Mouse (Mus musculus): ENCODE results near the gene Adra1d. TPM values are rescaled to one million over a fixed set of nuclear protein-coding genes. Genes with fewer than 3 reads are reported as not detected.

Gene Adra1d
- polyA plus RNA-seq, 1 experiment from 2014 or later, result not detected

DNA sequence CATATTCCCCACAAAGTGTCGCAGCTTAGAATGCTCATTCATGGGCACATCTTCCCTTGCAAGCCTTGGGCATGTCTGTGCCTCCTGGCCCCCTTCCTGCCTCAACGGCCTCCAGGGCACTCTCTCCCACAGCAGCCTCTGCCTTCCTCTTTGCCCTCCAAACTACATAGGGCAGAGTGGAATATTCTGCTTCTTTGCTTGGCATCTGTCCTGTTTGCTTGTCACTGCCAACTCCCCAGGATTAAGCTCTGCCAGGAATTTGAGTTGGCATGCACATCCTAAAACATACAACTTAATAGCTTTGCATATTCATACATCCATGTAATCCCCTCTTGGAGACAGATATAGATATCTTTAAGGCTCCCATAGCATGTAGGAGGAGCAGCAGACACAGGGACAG lies 4.2 kb downstream of the Adra1d start:
- WGBS, result 73% methylated on average over 2 of the region's 2 CpGs
- Histone ChIP-seq H3K9ac (ENCODE audit: low read length) (no peak overlapping the region), H3K4me1 (replicated peaks; ENCODE audit: control insufficient read depth, insufficient read depth, low read length) (peaks cover 6% of the 10 kb centered on the region; the same call in 1 of the 2 replicates), H3K27ac (ENCODE audit: low read depth, low read length) (no peak overlapping the region), H3K27me3 (ENCODE audit: control insufficient read depth, insufficient read depth, low read length) (peaks cover 35% of the 10 kb centered on the region), H3K9me3 (ENCODE audit: control insufficient read depth, low read length) (no peaks in the 10 kb centered on the region), H3K4me2 (ENCODE audit: low read depth, low read length, severe bottlenecking) (no peak overlapping the region), H3K36me3 (ENCODE audit: control insufficient read depth, insufficient read depth, low read length) (no peaks in the 10 kb centered on the region), H3K4me3 (ENCODE audit: low read depth, low read length) (no peak overlapping the region)
- ATAC-seq (replicated peaks; ENCODE audit: low FRiP score) (no peak), DNase-seq (ENCODE audit: low spot score) (no peak)

DNA sequence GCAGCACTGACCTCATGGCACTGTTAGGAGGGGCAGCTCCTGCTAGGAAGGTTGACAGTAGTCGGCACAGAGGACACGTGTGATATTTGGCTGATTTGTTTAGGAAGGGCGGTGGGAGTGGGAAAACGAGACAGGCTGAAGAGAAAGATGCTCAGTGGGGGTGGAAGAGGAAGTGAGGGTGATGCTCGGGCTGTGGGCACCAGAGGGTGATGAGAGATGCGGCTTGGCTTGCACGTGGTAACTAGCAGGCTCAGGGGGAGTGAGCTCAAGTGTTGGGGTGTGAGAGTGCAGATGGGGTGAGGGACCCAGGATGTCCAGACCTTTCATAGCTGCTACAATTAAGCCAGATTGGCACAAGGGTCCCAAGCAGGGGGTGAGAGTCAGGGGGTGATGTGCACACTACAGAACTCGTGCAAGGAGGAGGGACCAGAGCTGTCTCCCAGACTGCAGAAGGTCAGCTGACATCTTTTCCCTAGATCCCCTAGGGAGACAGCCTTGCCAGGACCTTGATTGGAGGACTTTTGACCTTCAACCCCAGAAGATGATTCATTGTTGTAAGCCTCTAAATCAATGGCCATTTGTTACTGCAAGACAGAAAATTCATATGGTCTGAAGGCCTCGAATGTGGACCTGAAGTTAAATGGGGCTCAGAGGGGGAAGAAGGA lies 9.2 kb downstream of the Adra1d start:
- Histone ChIP-seq H3K27me3 (ENCODE audit: control insufficient read depth, insufficient read depth, low read length) (peaks cover 6% of the 10 kb centered on the region; the same call in 1 of the 2 replicates), H3K4me3 (ENCODE audit: low read depth, low read length) (no peak overlapping the region), H3K27ac (ENCODE audit: low read depth, low read length) (no peak overlapping the region), H3K36me3 (ENCODE audit: control insufficient read depth, insufficient read depth, low read length) (no peaks in the 10 kb centered on the region), H3K9me3 (ENCODE audit: control insufficient read depth, low read length) (no peaks in the 10 kb centered on the region), H3K9ac (ENCODE audit: low read length) (no peak overlapping the region), H3K4me2 (ENCODE audit: low read depth, low read length, severe bottlenecking) (no peak overlapping the region), H3K4me1 (replicated peaks; ENCODE audit: control insufficient read depth, insufficient read depth, low read length) (no peaks in the 10 kb centered on the region)
- WGBS, result 43% methylated on average over 9 of the region's 9 CpGs
- no peak for ATAC-seq (replicated peaks; ENCODE audit: low FRiP score)
- DNase-seq (ENCODE audit: low spot score), result no peak

DNA sequence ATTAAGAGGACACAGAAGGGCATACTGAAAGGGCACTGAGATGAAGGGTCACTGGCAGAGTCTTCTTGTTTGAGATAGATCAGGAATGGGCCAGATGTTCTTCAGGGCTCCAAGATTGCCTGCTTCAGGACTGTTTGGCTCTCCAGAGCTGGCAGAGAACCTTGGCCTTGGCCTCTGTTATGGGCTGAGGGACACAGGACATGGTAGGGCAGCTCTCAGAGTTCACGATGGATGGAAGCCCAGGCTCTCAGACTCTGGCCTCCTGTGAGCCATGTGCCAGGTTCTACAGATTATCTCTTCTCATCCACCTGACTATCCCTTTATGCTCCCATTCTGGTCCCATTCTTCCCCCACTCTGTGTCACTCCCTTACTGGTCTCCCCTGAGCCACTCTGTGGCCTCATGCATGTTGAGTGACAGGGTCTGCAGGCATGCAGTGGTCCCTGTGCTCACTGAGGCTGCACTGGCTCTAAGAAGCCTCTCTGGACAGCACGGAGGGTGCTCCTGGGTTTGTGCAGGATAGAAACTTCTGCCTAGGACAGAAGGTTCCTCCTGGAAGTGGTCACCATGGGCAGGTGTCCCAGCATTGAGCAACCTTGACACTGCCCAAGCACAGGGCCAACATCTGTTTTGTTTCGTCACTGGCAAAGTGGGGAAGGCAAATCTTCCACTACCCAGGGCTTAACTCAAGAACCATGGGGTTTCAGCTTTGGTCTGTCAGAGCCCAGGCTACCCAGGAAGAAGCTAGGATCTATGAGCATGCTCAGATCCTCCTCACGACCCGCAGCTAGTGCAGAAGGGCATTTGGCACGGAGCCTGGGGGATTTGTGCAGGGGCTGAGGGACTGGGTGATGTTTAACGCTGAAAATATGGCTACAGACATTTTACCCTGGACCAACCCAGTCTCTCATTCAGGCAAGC lies 10.1 kb downstream of the Adra1d start:
- Histone ChIP-seq H3K9ac (ENCODE audit: low read length) (no peak overlapping the region), H3K4me1 (replicated peaks; ENCODE audit: control insufficient read depth, insufficient read depth, low read length) (no peaks in the 10 kb centered on the region), H3K27me3 (ENCODE audit: control insufficient read depth, insufficient read depth, low read length) (peaks cover 15% of the 10 kb centered on the region), H3K27ac (ENCODE audit: low read depth, low read length) (no peak overlapping the region), H3K4me3 (ENCODE audit: low read depth, low read length) (no peak overlapping the region), H3K36me3 (ENCODE audit: control insufficient read depth, insufficient read depth, low read length) (no peaks in the 10 kb centered on the region), H3K9me3 (ENCODE audit: control insufficient read depth, low read length) (no peaks in the 10 kb centered on the region), H3K4me2 (ENCODE audit: low read depth, low read length, severe bottlenecking) (no peak overlapping the region)
- DNase-seq (ENCODE audit: low spot score), result no peak
- 74% methylated on average over 7 of the region's 7 CpGs for WGBS
- ATAC-seq (replicated peaks; ENCODE audit: low FRiP score), result no peak

DNA sequence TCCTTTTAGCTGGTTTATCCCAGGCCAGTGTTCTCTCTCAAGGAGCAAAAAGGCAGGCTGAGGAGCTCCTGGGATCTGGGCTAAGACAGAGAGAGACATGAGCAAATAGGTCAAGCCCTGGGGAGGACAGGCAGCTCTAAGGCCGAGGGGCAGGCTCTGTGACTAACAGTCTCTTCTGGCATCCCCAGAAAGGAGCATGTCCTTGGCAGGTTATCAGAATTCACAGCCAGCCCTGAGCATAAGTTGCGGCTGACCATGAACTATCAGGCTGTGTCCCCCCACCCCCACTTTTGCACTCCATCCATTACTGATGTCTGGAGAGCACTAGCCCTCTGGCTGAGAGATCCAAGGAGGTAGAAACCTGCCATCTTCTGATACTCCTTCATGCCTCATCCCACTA lies 11.2 kb downstream of the Adra1d start:
- no peak overlapping the region for H3K4me3 ChIP-seq (ENCODE audit: low read depth, low read length)
- no peak overlapping the region for H3K27ac ChIP-seq (ENCODE audit: low read depth, low read length)
- DNase-seq (ENCODE audit: low spot score) (no peak), ATAC-seq (replicated peaks; ENCODE audit: low FRiP score) (no peak)
- WGBS, result 66% methylated on average over 2 of the region's 2 CpGs
- H3K9ac ChIP-seq (ENCODE audit: low read length), result no peak overlapping the region
- no peaks in the 10 kb centered on the region for H3K36me3 ChIP-seq (ENCODE audit: control insufficient read depth, insufficient read depth, low read length)
- H3K9me3 ChIP-seq (ENCODE audit: control insufficient read depth, low read length), result no peaks in the 10 kb centered on the region
- no peak overlapping the region for H3K4me2 ChIP-seq (ENCODE audit: low read depth, low read length, severe bottlenecking)
- 0 out of 2 replicates have a peak, but pooled peaks cover 3% of the 10 kb centered on the region for H3K4me1 ChIP-seq (replicated peaks; ENCODE audit: control insufficient read depth, insufficient read depth, low read length)
- H3K27me3 ChIP-seq (ENCODE audit: control insufficient read depth, insufficient read depth, low read length), result peaks cover 25% of the 10 kb centered on the region

DNA sequence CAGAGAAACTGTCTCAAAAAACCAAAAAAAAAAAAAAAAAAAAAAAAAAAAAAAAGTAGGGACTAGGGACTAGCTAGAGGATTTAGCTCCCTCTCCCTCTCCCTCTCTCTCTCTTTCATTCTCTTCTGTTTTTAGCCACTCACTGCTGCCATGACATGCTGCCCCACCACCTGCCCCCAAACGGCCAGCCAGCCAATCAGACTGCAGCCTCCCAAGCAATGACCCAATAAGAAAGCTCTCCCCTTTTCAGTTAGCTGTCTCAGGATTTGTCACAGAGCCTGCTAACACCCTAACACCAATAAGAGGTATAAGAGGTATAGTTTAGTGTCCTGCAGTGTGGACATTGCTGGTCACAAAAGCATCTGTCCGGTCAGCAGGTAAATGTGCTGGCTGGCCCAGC lies 11.6 kb downstream of the Adra1d start:
- H3K4me3 ChIP-seq (ENCODE audit: low read depth, low read length), result no peak overlapping the region
- DNase-seq (ENCODE audit: low spot score) (no peak), ATAC-seq (replicated peaks; ENCODE audit: low FRiP score) (no peak)
- 0 out of 2 replicates have a peak, but pooled peaks cover 5% of the 10 kb centered on the region for H3K4me1 ChIP-seq (replicated peaks; ENCODE audit: control insufficient read depth, insufficient read depth, low read length)
- H3K9me3 ChIP-seq (ENCODE audit: control insufficient read depth, low read length), result no peaks in the 10 kb centered on the region
- no peak overlapping the region for H3K9ac ChIP-seq (ENCODE audit: low read length)
- H3K27me3 ChIP-seq (ENCODE audit: control insufficient read depth, insufficient read depth, low read length), result peaks cover 28% of the 10 kb centered on the region
- H3K4me2 ChIP-seq (ENCODE audit: low read depth, low read length, severe bottlenecking), result no peak overlapping the region
- no peaks in the 10 kb centered on the region for H3K36me3 ChIP-seq (ENCODE audit: control insufficient read depth, insufficient read depth, low read length)
- H3K27ac ChIP-seq (ENCODE audit: low read depth, low read length), result no peak overlapping the region
- 66% methylated on average over 2 of the region's 2 CpGs for WGBS

DNA sequence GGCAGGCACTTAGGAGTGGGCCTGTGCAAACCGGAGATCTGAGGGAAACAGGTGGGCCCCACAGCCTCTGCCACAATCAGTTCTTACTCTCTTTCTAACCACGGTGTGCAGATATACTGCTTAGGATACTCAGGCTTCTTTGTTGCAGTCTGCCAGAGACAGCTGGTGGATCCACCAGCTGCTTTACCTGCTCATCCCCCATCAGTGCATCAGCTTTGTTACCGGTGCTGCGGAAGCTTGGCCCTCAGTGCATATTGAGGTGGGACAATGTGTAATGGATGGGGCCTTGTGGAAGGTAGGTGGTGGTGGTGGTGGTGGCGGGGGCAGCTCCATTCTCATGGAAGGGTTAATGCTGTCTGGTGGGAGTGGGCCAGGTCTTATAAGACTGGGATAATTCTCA lies 13.0 kb downstream of the Adra1d start:
- Histone ChIP-seq H3K27me3 (ENCODE audit: control insufficient read depth, insufficient read depth, low read length) (peaks cover 30% of the 10 kb centered on the region), H3K9ac (ENCODE audit: low read length) (no peak overlapping the region), H3K4me2 (ENCODE audit: low read depth, low read length, severe bottlenecking) (no peak overlapping the region), H3K36me3 (ENCODE audit: control insufficient read depth, insufficient read depth, low read length) (no peaks in the 10 kb centered on the region), H3K4me3 (ENCODE audit: low read depth, low read length) (no peak overlapping the region), H3K27ac (ENCODE audit: low read depth, low read length) (no peak overlapping the region), H3K9me3 (ENCODE audit: control insufficient read depth, low read length) (no peaks in the 10 kb centered on the region), H3K4me1 (replicated peaks; ENCODE audit: control insufficient read depth, insufficient read depth, low read length) (0 out of 2 replicates have a peak, but pooled peaks cover 5% of the 10 kb centered on the region)
- 86% methylated on average over 5 of the region's 5 CpGs for WGBS
- DNase-seq (ENCODE audit: low spot score) (no peak), ATAC-seq (replicated peaks; ENCODE audit: low FRiP score) (no peak)

DNA sequence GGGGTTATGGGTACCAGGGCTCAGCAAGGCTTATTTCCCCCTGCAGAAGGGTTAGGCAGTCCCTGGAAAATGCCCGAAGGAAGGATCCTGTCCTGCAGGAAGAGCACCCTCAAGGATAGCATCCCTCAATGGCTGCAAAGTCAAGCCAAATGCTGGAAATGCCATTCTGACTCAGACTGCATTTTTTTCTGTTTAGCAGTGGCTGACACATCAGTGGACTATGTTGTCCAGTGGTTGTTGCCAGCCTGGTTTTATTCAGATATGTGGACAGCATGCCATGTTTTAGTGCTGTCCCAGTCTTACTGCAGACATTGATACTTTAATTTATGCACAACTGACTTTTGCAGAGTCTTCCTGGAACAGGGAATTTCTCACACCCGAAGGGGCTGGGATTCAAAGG lies 13.8 kb downstream of the Adra1d start:
- H3K27ac ChIP-seq (ENCODE audit: low read depth, low read length), result no peak overlapping the region
- no peak overlapping the region for H3K4me2 ChIP-seq (ENCODE audit: low read depth, low read length, severe bottlenecking)
- H3K9ac ChIP-seq (ENCODE audit: low read length), result no peak overlapping the region
- H3K4me3 ChIP-seq (ENCODE audit: low read depth, low read length), result no peak overlapping the region
- 78% methylated on average over 2 of the region's 2 CpGs for WGBS
- no peaks in the 10 kb centered on the region for H3K9me3 ChIP-seq (ENCODE audit: control insufficient read depth, low read length)
- 0 out of 2 replicates have a peak, but pooled peaks cover 5% of the 10 kb centered on the region for H3K4me1 ChIP-seq (replicated peaks; ENCODE audit: control insufficient read depth, insufficient read depth, low read length)
- DNase-seq (ENCODE audit: low spot score) (no peak), ATAC-seq (replicated peaks; ENCODE audit: low FRiP score) (no peak)
- H3K36me3 ChIP-seq (ENCODE audit: control insufficient read depth, insufficient read depth, low read length), result no peaks in the 10 kb centered on the region
- H3K27me3 ChIP-seq (ENCODE audit: control insufficient read depth, insufficient read depth, low read length), result peaks cover 30% of the 10 kb centered on the region

GRCm38 (mm10) chr2:131546745-131547408 lies 15.2 kb downstream of the Adra1d start:
- H3K9me3 ChIP-seq (ENCODE audit: control insufficient read depth, low read length), result no peaks in the 10 kb centered on the region
- ATAC-seq (replicated peaks; ENCODE audit: low FRiP score), result no peak
- H3K9ac ChIP-seq (ENCODE audit: low read length), result no peak overlapping the region
- WGBS, result 13% methylated on average over 19 of the region's 19 CpGs
- no peak overlapping the region for H3K4me2 ChIP-seq (ENCODE audit: low read depth, low read length, severe bottlenecking)
- H3K27ac ChIP-seq (ENCODE audit: low read depth, low read length), result no peak overlapping the region
- H3K4me3 ChIP-seq (ENCODE audit: low read depth, low read length), result no peak overlapping the region
- peaks cover 30% of the 10 kb centered on the region for H3K27me3 ChIP-seq (ENCODE audit: control insufficient read depth, insufficient read depth, low read length)
- H3K36me3 ChIP-seq (ENCODE audit: control insufficient read depth, insufficient read depth, low read length), result no peaks in the 10 kb centered on the region
- 0 out of 2 replicates have a peak, but pooled peaks cover 5% of the 10 kb centered on the region for H3K4me1 ChIP-seq (replicated peaks; ENCODE audit: control insufficient read depth, insufficient read depth, low read length)
- no peak for DNase-seq (ENCODE audit: low spot score)
